Mouse (Mus musculus) stomach, adult 2 months (tissue): ENCODE measurements around the gene Paqr6. TPM values are rescaled to one million over a fixed set of nuclear protein-coding genes. Genes with fewer than 3 reads are reported as not detected.

ENCODE experiments used
- polyA plus RNA-seq: library from polyadenylated mRNA; depleted of rRNA; stranded (reverse); fragments of >200 nt; gene quantifications from 2 replicates; pipeline ENCODE4 v1.2.3, GENCODE M21; 2012; rRNA removed

The Paqr6 gene
- 8.0 and 8.7 TPM in 2 replicates for polyA plus RNA-seq

GRCm38 (mm10) chr3:88364337-88364736 lies at the start of gene Paqr6:
TSS of gene Paqr6 (plus strand) at chr3:88364584.

GRCm38 (mm10) chr3:88324951-88325405 lies 39.4 kb upstream of the Paqr6 start, which contains the start of gene Glmp:
TSS of gene Glmp (plus strand) at chr3:88325023.

GRCm38 (mm10) chr3:88336058-88337013 lies 28.0 kb upstream of the Paqr6 start, which contains the start of the genes Tmem79 and Smg5:
TSS of gene Tmem79 (minus strand) at chr3:88336148.
TSS of gene Smg5 (plus strand) at chr3:88336260.

GRCm38 (mm10) chr3:88372643-88373042 lies 8.3 kb downstream of the Paqr6 start, which contains the start of gene Bglap3:
TSS of gene Bglap3 (minus strand) at chr3:88372743.

GRCm38 (mm10) chr3:88378599-88378998 lies 14.2 kb downstream of the Paqr6 start, which contains the start of gene Bglap2:
TSS of gene Bglap2 (minus strand) at chr3:88378699.

GRCm38 (mm10) chr3:88384364-88384763 lies 20.0 kb downstream of the Paqr6 start, which contains the start of gene Bglap:
TSS of gene Bglap (minus strand) at chr3:88384464.

GRCm38 (mm10) chr3:88409741-88410644 lies 45.6 kb downstream of the Paqr6 start, which contains the start of gene Pmf1:
TSS of gene Pmf1 (minus strand) at chr3:88410331.

Other genes starting within 250 kb of the Paqr6 start
- 50.8 and 55.8 TPM in 2 replicates for gene Mef2d, start 222.2 kb upstream of the Paqr6 start, polyA plus RNA-seq
- 7.9 and 9.9 TPM in 2 replicates for gene Rhbg, start 109.9 kb upstream of the Paqr6 start, polyA plus RNA-seq
- gene Gm38392, start 77.4 kb upstream of the Paqr6 start, polyA plus RNA-seq, result not detected in 2 replicates
- gene Tsacc, start 67.6 kb upstream of the Paqr6 start, polyA plus RNA-seq, result 0.30 and 1.5 TPM in 2 replicates
- gene Cct3, start 67.5 kb upstream of the Paqr6 start, polyA plus RNA-seq, result 37.5 and 42.1 TPM in 2 replicates
- gene Glmp, start 39.6 kb upstream of the Paqr6 start, polyA plus RNA-seq, result 97.7 and 101 TPM in 2 replicates
- gene Tmem79, start 28.4 kb upstream of the Paqr6 start, polyA plus RNA-seq, result 40.7 and 48.8 TPM in 2 replicates
- gene Smg5, start 28.3 kb upstream of the Paqr6 start, polyA plus RNA-seq, result 42.3 and 43.1 TPM in 2 replicates
- gene Bglap3, start 8.2 kb downstream of the Paqr6 start, polyA plus RNA-seq, result 46.2 and 131 TPM in 2 replicates
- gene Bglap2, start 14.1 kb downstream of the Paqr6 start, polyA plus RNA-seq, result 3.0 and 4.0 TPM in 2 replicates
- gene Bglap, start 19.9 kb downstream of the Paqr6 start, polyA plus RNA-seq, result 1.2 TPM in 1 of 2 replicates, not detected in the other
- gene Pmf1, start 45.7 kb downstream of the Paqr6 start, polyA plus RNA-seq, result 41.6 and 46.6 TPM in 2 replicates
- gene Slc25a44, start 60.6 kb downstream of the Paqr6 start, polyA plus RNA-seq, result 9.1 and 9.2 TPM in 2 replicates
- 63.2 and 71.8 TPM in 2 replicates for gene Sema4a, start 96.6 kb downstream of the Paqr6 start, polyA plus RNA-seq
- gene Lmna, start 145.4 kb downstream of the Paqr6 start, polyA plus RNA-seq, result 280 and 417 TPM in 2 replicates
- 0.32 and 0.44 TPM in 2 replicates for gene Mex3a, start 167.8 kb downstream of the Paqr6 start, polyA plus RNA-seq
- gene Rab25, start 183.7 kb downstream of the Paqr6 start, polyA plus RNA-seq, result 222 and 238 TPM in 2 replicates
- gene Lamtor2, start 188.5 kb downstream of the Paqr6 start, polyA plus RNA-seq, result 83.0 and 88.7 TPM in 2 replicates
- gene Ubqln4, start 189.2 kb downstream of the Paqr6 start, polyA plus RNA-seq, result 30.5 and 32.0 TPM in 2 replicates
- 83.7 and 87.3 TPM in 2 replicates for gene Ssr2, start 211.3 kb downstream of the Paqr6 start, polyA plus RNA-seq
- 29.7 and 42.2 TPM in 2 replicates for gene Arhgef2, start 241.4 kb downstream of the Paqr6 start, polyA plus RNA-seq